In the genomic region with DNA sequence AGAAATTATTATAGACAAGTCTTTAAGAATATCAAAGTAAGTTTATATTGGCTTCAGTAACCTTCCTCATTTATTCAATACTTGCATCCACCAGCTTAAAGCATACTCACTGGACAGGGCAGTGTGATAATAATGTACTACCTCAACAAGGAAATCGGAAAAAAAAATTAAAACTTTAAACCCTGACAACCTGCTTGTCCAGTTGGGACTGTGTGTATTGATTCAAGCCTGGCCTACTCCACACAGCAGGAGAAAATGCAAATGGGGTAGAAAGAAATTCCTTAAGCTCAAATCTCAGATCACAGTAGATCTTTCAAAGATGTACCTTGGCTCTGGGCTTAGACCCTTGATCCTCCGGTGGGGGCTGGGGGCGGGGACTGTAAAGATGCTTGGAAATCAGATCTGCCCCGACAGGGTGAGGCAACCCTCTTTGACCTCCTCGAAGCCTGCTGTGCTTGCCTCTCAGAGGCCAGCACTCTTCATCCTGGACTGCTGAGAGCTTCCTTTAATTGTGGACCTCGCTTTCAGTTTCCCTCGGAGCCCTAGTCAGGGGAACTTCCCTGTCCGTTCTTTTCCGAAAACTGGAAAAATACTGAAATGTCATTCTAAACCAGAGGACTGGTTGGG, we compare ENCODE assay signal across 13 mouse cellular contexts. TPM values are rescaled to one million over a fixed set of nuclear protein-coding genes. Genes with fewer than 3 reads are reported as not detected.
DNase-seq lines count a peak whose midpoint lies in the region; ATAC-seq and TF ChIP-seq lines count a peak whose summit lies in the region.
"Had no signal": no experiment of that assay in that cellular context is flagged by ENCODE, and none has a peak within 500 bp of the region (broad histone marks: within the 10 kb centered on the region; RNA-seq: fewer than 3 reads in every experiment).

No protein-coding gene starts in this region.

- DNase-seq in heart, adult 18-20 months = peak; percentile 36 to 53
- DNase-seq in heart, adult 8-10 months (ENCODE audit: low spot score) = no peak
- DNase-seq in lung, postnatal 14 days = no peak
- DNase-seq in stomach, postnatal 0 days (ENCODE audit: low spot score) = peak; percentile 49
- DNase-seq in ovary, postnatal 36 days (ENCODE audit: low spot score) = no peak
- no peak for DNase-seq in hindbrain, embryonic 14.5 days (ENCODE audit: low spot score)
- DNase-seq: cerebellum, adult 9-10 months; gastrocnemius, postnatal 36 days; left cerebral cortex, postnatal 4 days; thymus, postnatal 36 days had no signal

- peak; percentile 75; the same call in 1 of the 2 replicates for ATAC-seq in lung, embryonic 16.5 days (ENCODE audit: low read depth)
- ATAC-seq in kidney, embryonic 16.5 days (ENCODE audit: low FRiP score, low TSS enrichment) = peak; percentile 39; the same call in 1 of the 2 replicates
- ATAC-seq in stomach, postnatal 0 days (ENCODE audit: low FRiP score, low TSS enrichment) = peak; percentile 94
- no peak for ATAC-seq in hindbrain, embryonic 14.5 days (ENCODE audit: low FRiP score)
- ATAC-seq: midbrain, embryonic 13.5 days had no signal

- no peak for TF ChIP-seq EP300 in stomach, postnatal 0 days (optimal IDR thresholded peaks at IDR 0.05)

- no peak overlapping the region; the same call in 1 of the 2 replicates for H3K9ac ChIP-seq in lung, embryonic 16.5 days (ENCODE audit: low read length)
- no peak overlapping the region for H3K9ac ChIP-seq in kidney, embryonic 16.5 days (replicated peaks; ENCODE audit: low read length)
- H3K9ac ChIP-seq in stomach, postnatal 0 days (ENCODE audit: low read length) = no peak overlapping the region
- no peak overlapping the region for H3K9ac ChIP-seq in hindbrain, embryonic 14.5 days
- H3K9ac ChIP-seq: midbrain, embryonic 13.5 days had no signal

- peaks cover 5% of the 10 kb centered on the region for H3K9me3 ChIP-seq in lung, embryonic 16.5 days (ENCODE audit: control insufficient read depth, low read length)
- H3K9me3 ChIP-seq in kidney, embryonic 16.5 days (ENCODE audit: low read length) = peaks cover 2% of the 10 kb centered on the region; the same call in 1 of the 2 replicates
- H3K9me3 ChIP-seq in stomach, postnatal 0 days (ENCODE audit: control insufficient read depth, low read length) = no peaks in the 10 kb centered on the region
- peaks cover 3% of the 10 kb centered on the region for H3K9me3 ChIP-seq in hindbrain, embryonic 14.5 days (ENCODE audit: control insufficient read depth, low read length)
- H3K9me3 ChIP-seq: midbrain, embryonic 13.5 days had no signal

- peaks cover 7% of the 10 kb centered on the region; the same call in 1 of the 2 replicates for H3K4me1 ChIP-seq in lung, embryonic 16.5 days (replicated peaks; ENCODE audit: control insufficient read depth, insufficient read depth, low read length)
- H3K4me1 ChIP-seq in kidney, embryonic 16.5 days (ENCODE audit: insufficient read depth, low read length) = no peaks in the 10 kb centered on the region
- H3K4me1 ChIP-seq in stomach, postnatal 0 days (replicated peaks; ENCODE audit: control insufficient read depth, insufficient read depth) = no peaks in the 10 kb centered on the region
- H3K4me1 ChIP-seq in hindbrain, embryonic 14.5 days (replicated peaks; ENCODE audit: control insufficient read depth, insufficient read depth, low read length) = no peaks in the 10 kb centered on the region

- no peak for TF ChIP-seq CTCF in stomach, postnatal 0 days (IDR thresholded peaks at IDR 0.05; ENCODE audit: low read depth)

- no peaks in the 10 kb centered on the region for H3K27me3 ChIP-seq in lung, embryonic 16.5 days (ENCODE audit: control insufficient read depth, insufficient read depth, low read depth, low read length)
- H3K27me3 ChIP-seq in kidney, embryonic 16.5 days (ENCODE audit: insufficient read depth, low read length) = no peaks in the 10 kb centered on the region
- no peaks in the 10 kb centered on the region for H3K27me3 ChIP-seq in stomach, postnatal 0 days (ENCODE audit: control insufficient read depth, insufficient read depth, low read length)
- no peaks in the 10 kb centered on the region for H3K27me3 ChIP-seq in hindbrain, embryonic 14.5 days (ENCODE audit: control insufficient read depth, insufficient read depth, low read length)

- peak overlapping the region; percentile 54 for H3K27ac ChIP-seq in lung, embryonic 16.5 days (ENCODE audit: low read length)
- H3K27ac ChIP-seq in kidney, embryonic 16.5 days (ENCODE audit: low read length) = peak overlapping the region; percentile 62
- H3K27ac ChIP-seq in stomach, postnatal 0 days (replicated peaks) = peak overlapping the region; percentile 78
- no peak overlapping the region for H3K27ac ChIP-seq in hindbrain, embryonic 14.5 days
- H3K27ac ChIP-seq: midbrain, embryonic 13.5 days had no signal

- H3K36me3 ChIP-seq in lung, embryonic 16.5 days (ENCODE audit: control insufficient read depth, insufficient read depth, low read length) = 0 out of 2 replicates have a peak, but pooled peaks cover under 1% of the 10 kb centered on the region
- no peaks in the 10 kb centered on the region; the same call in 1 of the 2 replicates for H3K36me3 ChIP-seq in kidney, embryonic 16.5 days (ENCODE audit: insufficient read depth, low read length)
- H3K36me3 ChIP-seq in stomach, postnatal 0 days (ENCODE audit: control insufficient read depth, insufficient read depth, low read length) = no peaks in the 10 kb centered on the region
- no peaks in the 10 kb centered on the region for H3K36me3 ChIP-seq in hindbrain, embryonic 14.5 days (replicated peaks; ENCODE audit: control insufficient read depth, insufficient read depth)
- H3K36me3 ChIP-seq: midbrain, embryonic 13.5 days had no signal

- no peak overlapping the region for H3K4me3 ChIP-seq in lung, embryonic 16.5 days (ENCODE audit: low read length)
- H3K4me3 ChIP-seq in kidney, embryonic 16.5 days (ENCODE audit: low read length) = no peak overlapping the region
- no peak overlapping the region for H3K4me3 ChIP-seq in stomach, postnatal 0 days (ENCODE audit: low read depth, low read length)
- H3K4me3 ChIP-seq in hindbrain, embryonic 14.5 days (replicated peaks; ENCODE audit: low read length) = no peak overlapping the region
- H3K4me3 ChIP-seq: midbrain, embryonic 13.5 days had no signal

- 27% methylated on average over 9 of the region's 9 CpGs for WGBS in lung, embryonic 16.5 days
- 27% methylated on average over 9 of the region's 9 CpGs for WGBS in kidney, embryonic 16.5 days
- 32% methylated on average over 9 of the region's 9 CpGs for WGBS in stomach, postnatal 0 days
- WGBS in hindbrain, embryonic 14.5 days = 26% methylated on average over 9 of the region's 9 CpGs

- H3K4me2 ChIP-seq in lung, embryonic 16.5 days (ENCODE audit: low read depth, low read length) = peak overlapping the region; percentile 35
- H3K4me2 ChIP-seq in kidney, embryonic 16.5 days (replicated peaks; ENCODE audit: low read depth, low read length) = 0 out of 2 replicates have a peak overlapping the region, but pooled peaks have one; percentile 26
- peak overlapping the region; percentile 18; the same call in 1 of the 2 replicates for H3K4me2 ChIP-seq in stomach, postnatal 0 days (replicated peaks; ENCODE audit: low read depth)
- no peak overlapping the region for H3K4me2 ChIP-seq in hindbrain, embryonic 14.5 days (replicated peaks)
- H3K4me2 ChIP-seq: midbrain, embryonic 13.5 days had no signal

RNA-seq across cellular contexts. Expression of a gene that starts 49.5 kb away (rescaled TPM):
- 10 to 100 TPM; 11.2 to 11.8 TPM for total RNA-seq in heart, adult 18-20 months (2021)
- 10 to 100 TPM; 13.6 to 19.5 (median 16.5) TPM for total RNA-seq in heart, adult 8-10 months (2022)
- 69.5 and 73.4 TPM in 2 replicates for polyA plus RNA-seq in lung, embryonic 16.5 days (2015; fragmentation: Nextera tagmentation; extraction: Ambion mirVana)
- polyA plus RNA-seq in kidney, embryonic 16.5 days (2015; fragmentation: Nextera tagmentation; extraction: Ambion mirVana) = 78.3 and 80.4 TPM in 2 replicates
- 25.7 and 27.9 TPM in 2 replicates for polyA plus RNA-seq in stomach, postnatal 0 days (2015; fragmentation: Nextera tagmentation; extraction: Ambion mirVana)
- polyA plus RNA-seq in hindbrain, embryonic 14.5 days (2014; fragmentation: Nextera tagmentation; extraction: Ambion mirVana) = 12.6 and 13.7 TPM in 2 replicates

Comparison
In these comparisons a context has a peak if more than half of its experiments do, and no peak if none do; other contexts are left out.
1. DNase-seq: peak in heart, adult 18-20 months (2 of 2) and stomach, postnatal 0 days (single experiment); none in heart, adult 8-10 months (single experiment), lung, postnatal 14 days (single experiment), ovary, postnatal 36 days (single experiment) and hindbrain, embryonic 14.5 days (single experiment).